Mouse (Mus musculus): ENCODE data around the gene Gm17428. TPM values are rescaled to one million over a fixed set of nuclear protein-coding genes. Genes with fewer than 3 reads are reported as not detected.

The Gm17428 gene
- polyA plus RNA-seq, 1 experiment from 2014 or later: not detected

DNA sequence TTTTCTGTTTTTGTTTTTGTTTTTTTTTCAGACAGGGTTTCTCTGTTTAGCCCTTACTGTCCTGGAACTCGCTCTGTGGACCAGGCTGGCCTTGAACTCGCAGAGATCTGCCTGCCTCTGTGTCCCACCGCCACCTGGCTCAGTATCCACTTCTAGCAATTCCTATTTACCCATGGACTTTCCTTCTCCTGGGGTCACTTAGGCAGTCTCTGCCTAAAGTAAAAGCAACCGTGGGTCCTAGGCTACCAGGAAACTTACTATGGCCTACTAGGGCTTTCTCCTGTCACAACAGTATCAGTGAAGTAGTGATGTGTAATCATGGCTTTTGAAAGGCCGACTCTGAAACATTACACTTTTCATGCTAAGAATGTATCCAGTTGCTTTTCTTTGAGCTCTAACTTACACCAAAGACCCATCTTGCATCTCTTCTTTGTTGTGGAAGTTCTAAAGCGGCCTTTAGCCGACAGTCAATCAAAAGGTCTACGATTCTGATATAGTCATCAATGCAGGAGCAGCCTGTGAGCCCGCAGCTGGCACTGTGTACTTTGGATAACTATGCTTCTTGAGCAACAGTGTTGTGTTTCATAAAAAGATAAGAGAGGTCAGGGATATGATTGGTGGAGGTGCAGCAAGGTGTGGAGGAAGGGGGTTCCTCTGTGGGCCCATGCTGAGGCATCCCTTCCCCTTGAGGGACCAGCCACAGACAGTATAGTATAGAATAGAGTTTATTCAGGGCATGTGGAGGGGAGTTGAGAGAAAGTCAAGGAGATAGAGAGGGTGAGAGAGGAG lies 30.6 kb downstream of the Gm17428 start:
- WGBS: 90% methylated on average over 9 of the region's 9 CpGs
- DNase-seq (ENCODE audit: low spot score): no peak
- Histone ChIP-seq H3K9me3 (replicated peaks) (no peaks in the 10 kb centered on the region), H3K27ac (no peak overlapping the region), H3K27me3 (ENCODE audit: low read depth, poor library complexity, severe bottlenecking) (no peaks in the 10 kb centered on the region), H3K4me1 (peaks cover 5% of the 10 kb centered on the region), H3K4me3 (no peak overlapping the region), H3K36me3 (no peaks in the 10 kb centered on the region)

DNA sequence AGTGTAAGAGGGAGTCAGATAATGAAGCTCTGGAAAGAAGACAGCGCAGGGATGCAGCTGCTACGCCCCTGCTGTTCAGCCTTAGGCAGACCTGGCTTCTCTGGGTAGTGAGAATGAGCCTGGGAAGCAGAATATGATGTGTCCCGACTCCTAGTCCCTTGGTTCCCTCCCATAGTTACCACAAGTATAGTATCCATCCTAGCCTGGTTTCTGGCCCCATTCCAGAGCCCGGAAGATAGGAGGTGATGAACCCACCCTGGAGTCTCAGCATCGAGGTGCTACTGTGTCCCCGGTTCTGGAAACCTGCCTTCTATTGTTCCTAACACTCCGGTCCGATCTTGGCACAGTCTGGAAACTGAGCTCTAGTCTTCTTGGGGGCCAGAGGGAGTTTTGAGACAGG lies 31.7 kb downstream of the Gm17428 start:
- H3K27ac ChIP-seq: no peak overlapping the region
- H3K27me3 ChIP-seq (ENCODE audit: low read depth, poor library complexity, severe bottlenecking): no peaks in the 10 kb centered on the region
- no peak overlapping the region for H3K4me3 ChIP-seq
- 86% methylated on average over 8 of the region's 8 CpGs for WGBS
- H3K9me3 ChIP-seq (replicated peaks): no peaks in the 10 kb centered on the region
- no peaks in the 10 kb centered on the region for H3K4me1 ChIP-seq
- no peaks in the 10 kb centered on the region for H3K36me3 ChIP-seq
- no peak for DNase-seq (ENCODE audit: low spot score)

DNA sequence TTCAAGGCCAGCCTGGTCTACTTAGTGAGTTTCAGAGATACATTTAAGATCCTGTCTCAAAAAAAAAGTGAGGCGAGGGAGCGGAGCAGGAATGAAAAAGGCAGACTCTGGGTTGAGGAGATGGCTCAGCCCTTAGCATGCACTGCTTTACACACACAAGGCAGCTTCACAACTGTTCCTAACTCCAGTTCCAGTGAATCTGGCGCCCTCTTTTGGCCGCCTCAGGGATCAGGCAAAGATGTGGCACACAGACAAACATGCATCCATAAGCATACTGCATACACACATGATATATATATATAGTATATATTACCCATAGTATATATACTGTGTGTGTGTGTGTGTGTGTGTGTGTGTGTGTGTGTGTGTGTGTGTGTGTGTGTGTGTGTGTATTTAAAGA lies 34.4 kb downstream of the Gm17428 start:
- Histone ChIP-seq H3K36me3 (no peaks in the 10 kb centered on the region), H3K27ac (no peak overlapping the region), H3K9me3 (replicated peaks) (no peaks in the 10 kb centered on the region), H3K4me1 (no peaks in the 10 kb centered on the region), H3K27me3 (ENCODE audit: low read depth, poor library complexity, severe bottlenecking) (no peaks in the 10 kb centered on the region), H3K4me3 (no peak overlapping the region)
- WGBS: 62% methylated on average over 4 of the region's 4 CpGs
- DNase-seq (ENCODE audit: low spot score): no peak

DNA sequence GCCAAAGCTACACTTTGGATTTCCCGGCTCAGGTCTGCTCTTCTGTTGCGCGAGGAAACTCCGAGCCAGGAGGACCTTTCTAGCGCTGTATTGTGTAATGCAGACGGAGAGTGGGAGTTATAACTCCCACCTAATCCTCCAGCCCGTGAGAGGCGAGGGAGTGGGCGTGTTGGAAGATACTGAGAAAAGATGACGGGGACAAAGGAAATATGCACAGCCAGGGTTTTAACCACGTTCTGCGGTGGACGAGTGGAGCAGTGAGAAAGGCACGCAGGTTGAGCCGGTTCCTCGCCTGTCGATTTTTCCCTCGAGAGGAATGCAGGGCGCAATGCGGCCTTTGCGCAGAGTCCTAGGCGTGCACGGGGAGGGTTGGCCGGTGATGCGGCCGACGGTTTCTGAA lies 37.9 kb downstream of the Gm17428 start:
- peak; percentile 77 for DNase-seq (ENCODE audit: low spot score)
- peak overlapping the region; percentile 83 for H3K4me3 ChIP-seq
- H3K27ac ChIP-seq: peak overlapping the region; percentile 93
- H3K4me1 ChIP-seq: no peaks in the 10 kb centered on the region
- H3K36me3 ChIP-seq: peaks cover 25% of the 10 kb centered on the region
- no peaks in the 10 kb centered on the region for H3K9me3 ChIP-seq (replicated peaks)
- under 1% methylated on average over 27 of the region's 27 CpGs for WGBS
- no peaks in the 10 kb centered on the region for H3K27me3 ChIP-seq (ENCODE audit: low read depth, poor library complexity, severe bottlenecking)

DNA sequence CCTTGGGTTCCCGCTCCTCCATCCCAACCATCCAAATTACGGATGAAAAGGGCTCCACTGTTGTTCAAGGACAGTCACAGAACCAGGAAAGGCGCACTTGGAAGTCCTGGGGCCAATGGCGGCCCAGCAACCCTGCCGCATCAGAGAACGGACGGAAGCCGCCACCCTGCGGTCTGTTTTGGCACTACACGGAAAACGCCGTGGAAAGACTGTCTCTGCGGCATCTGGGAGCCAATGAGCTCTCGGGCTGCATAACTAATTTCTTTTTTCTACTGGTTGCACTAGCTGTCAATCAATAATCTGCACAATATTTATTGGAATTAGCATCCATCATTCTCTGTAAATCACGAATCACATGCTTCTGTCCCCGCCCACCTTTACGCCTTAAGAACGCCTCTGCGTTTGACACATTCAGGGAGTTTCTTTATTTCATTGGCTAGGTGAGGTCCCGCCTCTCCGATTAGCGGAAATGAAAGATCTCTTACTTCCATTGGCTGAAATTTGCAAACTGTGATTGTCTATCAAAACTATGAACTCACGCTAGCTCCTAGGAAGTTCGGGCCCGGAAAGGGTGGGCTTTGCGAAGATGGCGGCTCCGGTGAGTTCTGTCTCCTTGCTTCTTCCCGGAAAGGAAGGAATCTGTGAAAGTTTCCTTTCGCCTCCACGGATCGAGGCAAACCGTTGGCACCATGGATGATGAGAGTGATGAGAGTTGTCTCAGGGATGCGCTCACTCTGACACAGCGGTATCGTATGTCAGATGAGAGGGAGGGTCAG lies 38.4 kb downstream of the Gm17428 start, which contains the start of gene Ngdn:
Ngdn (plus strand) TSS at position 464 of the 776 bp plus-strand sequence.
- peak within 1 kb of the TSS; percentile 83 for H3K4me3 ChIP-seq
- H3K36me3 ChIP-seq: peaks cover 27% of the 10 kb centered on the region
- H3K27ac ChIP-seq: peak within 1 kb of the TSS; percentile 93
- WGBS: under 1% methylated on average over 36 of the region's 36 CpGs
- no peaks in the 10 kb centered on the region for H3K27me3 ChIP-seq (ENCODE audit: low read depth, poor library complexity, severe bottlenecking)
- no peaks in the 10 kb centered on the region for H3K9me3 ChIP-seq (replicated peaks)
- DNase-seq (ENCODE audit: low spot score): peak; percentile 96
- H3K4me1 ChIP-seq: no peaks in the 10 kb centered on the region

DNA sequence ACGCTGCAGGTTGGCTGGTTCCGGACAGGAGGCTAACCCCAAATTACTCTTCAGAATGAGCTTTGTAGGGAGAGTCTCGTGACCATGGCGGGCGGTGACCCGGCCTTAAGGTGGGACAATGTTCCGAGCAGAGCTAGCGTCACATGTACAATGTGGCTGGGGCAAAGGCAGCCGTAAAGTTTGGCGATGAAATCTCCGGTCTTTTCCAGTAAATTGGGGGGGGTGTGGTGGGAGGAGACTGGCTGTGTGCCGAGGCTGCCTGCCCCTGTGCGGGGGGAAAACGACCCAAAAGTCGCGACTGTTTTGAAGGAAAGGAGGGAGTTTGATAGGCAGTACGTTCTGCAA lies 39.0 kb downstream of the Gm17428 start:
- Histone ChIP-seq H3K36me3 (peaks cover 33% of the 10 kb centered on the region), H3K9me3 (replicated peaks) (no peaks in the 10 kb centered on the region), H3K4me1 (no peaks in the 10 kb centered on the region), H3K27ac (peak overlapping the region; percentile 80), H3K4me3 (peak overlapping the region; percentile 83), H3K27me3 (ENCODE audit: low read depth, poor library complexity, severe bottlenecking) (no peaks in the 10 kb centered on the region)
- no peak for DNase-seq (ENCODE audit: low spot score)
- WGBS: under 1% methylated on average over 17 of the region's 17 CpGs

DNA sequence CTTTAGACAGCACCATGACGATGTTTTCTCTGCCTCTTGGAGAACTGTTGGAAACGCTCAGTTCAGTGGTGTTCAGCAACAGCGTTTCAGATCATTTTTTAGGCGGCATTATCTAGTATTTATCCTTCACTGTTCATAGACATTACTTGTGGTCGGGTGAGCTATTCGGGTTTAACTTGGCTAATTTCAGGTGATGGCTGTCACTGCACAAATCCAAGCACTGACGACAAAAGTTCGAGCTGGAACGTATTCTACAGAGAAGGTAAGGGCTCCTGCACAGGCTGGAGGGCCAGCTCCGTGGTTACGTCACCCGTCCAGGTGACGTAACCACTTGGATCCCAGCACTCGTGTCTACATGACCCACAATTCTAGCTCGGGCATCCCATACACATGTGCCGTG lies 40.1 kb downstream of the Gm17428 start:
- Histone ChIP-seq H3K27me3 (ENCODE audit: low read depth, poor library complexity, severe bottlenecking) (no peaks in the 10 kb centered on the region), H3K4me1 (no peaks in the 10 kb centered on the region), H3K27ac (no peak overlapping the region), H3K4me3 (no peak overlapping the region), H3K9me3 (replicated peaks) (no peaks in the 10 kb centered on the region), H3K36me3 (peaks cover 44% of the 10 kb centered on the region)
- WGBS: 92% methylated on average over 16 of the region's 16 CpGs
- DNase-seq (ENCODE audit: low spot score): no peak

DNA sequence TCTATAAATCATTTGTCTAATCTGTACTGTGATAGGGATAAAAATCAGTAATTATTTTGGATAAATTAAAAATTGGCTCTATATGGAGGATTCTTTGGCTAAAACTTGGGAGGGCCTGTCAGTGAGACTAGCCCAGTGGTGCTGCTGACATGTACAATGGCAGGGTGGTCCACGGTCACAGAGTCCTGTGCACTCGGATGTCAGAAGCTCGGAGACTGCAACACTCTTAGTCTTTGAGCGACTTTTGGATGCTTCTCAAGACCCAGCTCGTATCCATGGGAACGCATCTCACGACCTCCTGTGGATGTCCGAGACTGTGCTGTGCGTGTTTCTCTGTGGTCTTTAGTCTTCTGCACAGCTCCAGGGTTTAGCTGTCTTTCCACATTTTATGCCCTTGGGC lies 43.7 kb downstream of the Gm17428 start:
- no peak overlapping the region for H3K27ac ChIP-seq
- DNase-seq (ENCODE audit: low spot score): no peak
- H3K4me1 ChIP-seq: no peaks in the 10 kb centered on the region
- H3K27me3 ChIP-seq (ENCODE audit: low read depth, poor library complexity, severe bottlenecking): no peaks in the 10 kb centered on the region
- 95% methylated on average over 9 of the region's 9 CpGs for WGBS
- no peaks in the 10 kb centered on the region for H3K9me3 ChIP-seq (replicated peaks)
- peaks cover 79% of the 10 kb centered on the region for H3K36me3 ChIP-seq
- no peak overlapping the region for H3K4me3 ChIP-seq

DNA sequence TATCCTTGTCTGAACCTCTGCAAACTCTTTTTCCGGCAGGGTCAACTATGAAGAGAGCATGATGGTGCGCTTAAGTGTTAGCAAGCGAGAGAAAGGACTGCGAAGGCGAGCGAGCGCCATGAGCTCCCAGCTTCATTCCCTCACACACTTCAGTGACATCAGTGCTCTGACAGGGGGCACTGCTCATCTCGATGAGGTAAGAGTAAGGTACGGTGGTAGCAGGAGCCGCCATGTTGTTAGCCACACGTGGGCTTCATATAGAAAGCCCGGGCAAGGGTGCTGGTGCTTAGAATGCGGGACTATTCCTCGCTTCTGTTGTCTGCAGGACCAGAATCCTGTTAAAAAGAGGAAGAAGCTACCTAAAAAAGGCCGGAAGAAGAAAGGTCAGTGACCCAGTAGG lies 46.3 kb downstream of the Gm17428 start:
- DNase-seq (ENCODE audit: low spot score): no peak
- Histone ChIP-seq H3K36me3 (peaks cover 75% of the 10 kb centered on the region), H3K4me3 (no peak overlapping the region), H3K27me3 (ENCODE audit: low read depth, poor library complexity, severe bottlenecking) (no peaks in the 10 kb centered on the region), H3K27ac (no peak overlapping the region), H3K4me1 (peaks cover 8% of the 10 kb centered on the region), H3K9me3 (replicated peaks) (no peaks in the 10 kb centered on the region)
- whole genome bisulfite sequencing: 90% methylated on average over 15 of the region's 15 CpGs

DNA sequence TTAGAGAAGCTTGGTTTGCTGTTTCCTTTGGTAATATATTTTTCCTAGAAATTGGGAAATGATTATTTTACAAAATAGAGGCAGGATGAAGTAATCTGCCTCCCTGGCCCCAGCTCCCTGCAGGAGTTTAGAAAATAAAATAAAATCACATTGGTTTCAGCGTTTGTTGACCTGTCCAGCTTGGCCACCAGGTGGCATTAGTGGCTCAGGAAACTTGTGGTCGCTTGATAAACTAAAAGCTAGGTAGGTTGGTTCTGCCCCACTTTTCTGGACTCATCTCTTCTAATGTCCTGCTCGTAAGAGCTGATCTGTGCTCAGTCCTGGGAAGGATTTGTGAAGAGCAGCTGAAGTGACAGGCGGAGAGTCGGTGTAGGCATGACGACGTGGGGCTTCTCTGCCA lies 47.5 kb downstream of the Gm17428 start:
- H3K4me1 ChIP-seq: peaks cover 20% of the 10 kb centered on the region
- peaks cover 64% of the 10 kb centered on the region for H3K36me3 ChIP-seq
- no peak overlapping the region for H3K27ac ChIP-seq
- WGBS: 66% methylated on average over 7 of the region's 7 CpGs
- DNase-seq (ENCODE audit: low spot score): peak; percentile 75
- H3K27me3 ChIP-seq (ENCODE audit: low read depth, poor library complexity, severe bottlenecking): no peaks in the 10 kb centered on the region
- no peak overlapping the region for H3K4me3 ChIP-seq
- H3K9me3 ChIP-seq (replicated peaks): no peaks in the 10 kb centered on the region

DNA sequence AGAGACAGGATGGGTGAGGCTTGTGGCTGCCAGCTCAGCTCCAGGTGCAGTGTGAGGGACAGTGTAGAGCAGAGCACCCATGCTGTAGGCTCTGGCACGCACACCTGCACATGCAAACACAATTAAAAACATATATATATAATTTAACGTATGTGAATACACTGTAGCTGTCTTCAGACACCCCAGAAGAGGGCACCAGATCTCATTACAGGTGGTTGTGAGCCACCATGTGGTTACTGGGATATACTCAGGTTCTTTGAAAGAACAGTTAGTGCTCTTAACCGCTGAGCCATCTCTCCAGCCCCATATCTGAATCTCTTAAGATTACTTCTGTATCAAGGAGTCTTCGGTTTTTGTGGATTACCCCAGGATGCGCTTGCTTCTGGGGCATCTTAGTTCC lies 48.8 kb downstream of the Gm17428 start:
- Histone ChIP-seq H3K36me3 (peaks cover 56% of the 10 kb centered on the region), H3K9me3 (replicated peaks) (no peaks in the 10 kb centered on the region), H3K27ac (no peak overlapping the region), H3K27me3 (ENCODE audit: low read depth, poor library complexity, severe bottlenecking) (no peaks in the 10 kb centered on the region), H3K4me3 (no peak overlapping the region), H3K4me1 (peaks cover 21% of the 10 kb centered on the region)
- 78% methylated on average over 5 of the region's 5 CpGs for WGBS
- DNase-seq (ENCODE audit: low spot score): no peak

All from limb, embryonic 10.5 days (tissue).